Mouse (Mus musculus) large intestine, adult 2 months (tissue): Measurements from ENCODE around the gene Zscan5b. TPM values are rescaled to one million over a fixed set of nuclear protein-coding genes. Genes with fewer than 3 reads are reported as not detected.

Experiments
- DNase-seq: peaks from one replicate; pipeline ENCODE4 v3.0.0-alpha.2; 2012; ENCODE audit warnings: low read depth, low spot score
- WGBS: fragments of 180-500 bp; shearing (Covaris S2); methylation state at CpG from one replicate; pipeline ENCODE4 v1.1.7; 2018; 5-methylcytosine and 5-hydroxymethylcytosine counted together
- polyA plus RNA-seq: library from polyadenylated mRNA; depleted of rRNA; stranded (reverse); fragments of >200 nt; gene quantifications from 2 replicates; pipeline ENCODE4 v1.2.3, GENCODE M21; 2012; rRNA removed

Gene Zscan5b
- polyA plus RNA-seq, 1 experiment, result not detected

DNA sequence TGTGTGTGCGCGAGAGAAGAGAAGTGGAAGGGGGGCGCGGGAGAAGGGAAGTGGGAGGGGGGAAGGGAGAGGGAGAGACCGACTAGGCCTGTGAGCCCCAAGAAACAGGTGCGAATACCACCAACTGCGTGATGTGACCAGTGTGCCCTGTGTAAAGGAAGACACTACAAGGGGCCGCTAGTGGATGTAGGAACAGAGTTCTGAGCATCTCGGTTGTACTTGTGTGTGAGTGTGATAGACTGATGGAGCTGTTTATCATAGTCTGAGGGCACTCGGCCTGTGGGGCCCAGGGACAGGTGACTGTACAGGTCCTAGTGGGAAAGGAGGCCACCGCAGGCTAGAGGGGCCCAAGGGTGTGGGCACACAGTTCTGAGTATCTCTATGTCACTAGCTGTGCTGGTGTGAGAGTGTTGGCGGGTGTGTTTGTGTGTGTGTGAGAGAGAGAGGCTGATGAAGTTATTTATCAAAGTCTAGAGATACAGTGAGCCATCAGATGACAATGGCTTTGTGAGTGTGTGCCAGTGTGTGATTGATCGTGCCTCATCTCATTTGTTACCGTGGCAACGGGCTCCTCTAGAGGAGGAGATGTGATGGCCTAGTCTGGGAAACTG is 64.9 kb downstream of the Zscan5b start:
- WGBS, result 35% methylated on average over 15 of the region's 15 CpGs
- no peak for DNase-seq

Other genes with a start within 250 kb of the Zscan5b start
- not detected in 2 replicates for gene Vmn1r65, start 211.3 kb upstream of the Zscan5b start, polyA plus RNA-seq
- not detected in 2 replicates for gene Nlrp4c, start 177.1 kb upstream of the Zscan5b start, polyA plus RNA-seq
- 33.6 and 45.2 TPM in 2 replicates for gene Zfp787, start 66.3 kb upstream of the Zscan5b start, polyA plus RNA-seq
- gene Zfp444, start 50.1 kb upstream of the Zscan5b start, polyA plus RNA-seq, result 15.1 and 17.8 TPM in 2 replicates
- 0.15 TPM in 1 of 2 replicates, not detected in the other for gene Galp, start 25.2 kb upstream of the Zscan5b start, polyA plus RNA-seq
- 0.31 and 0.45 TPM in 2 replicates for gene Epp13, start 30.4 kb downstream of the Zscan5b start, polyA plus RNA-seq
- gene Zfp667, start 64.3 kb downstream of the Zscan5b start, polyA plus RNA-seq, result 0.19 and 0.31 TPM in 2 replicates
- 0.09 and 0.12 TPM in 2 replicates for gene Zfp583, start 109.0 kb downstream of the Zscan5b start, polyA plus RNA-seq
- 0.07 TPM in 1 of 2 replicates, not detected in the other for gene Gm3854, start 121.5 kb downstream of the Zscan5b start, polyA plus RNA-seq
- 0.10 and 0.23 TPM in 2 replicates for gene Zfp78, start 141.0 kb downstream of the Zscan5b start, polyA plus RNA-seq
- 0.60 and 0.86 TPM in 2 replicates for gene Zfp28, start 161.0 kb downstream of the Zscan5b start, polyA plus RNA-seq
- not detected in 2 replicates for gene Smim17, start 176.4 kb downstream of the Zscan5b start, polyA plus RNA-seq
- gene Gm20715, start 188.0 kb downstream of the Zscan5b start, polyA plus RNA-seq, result not detected in 2 replicates
- not detected in 2 replicates for gene Olfr1344, start 216.4 kb downstream of the Zscan5b start, polyA plus RNA-seq
- gene Olfr1336, start 233.9 kb downstream of the Zscan5b start, polyA plus RNA-seq, result not detected in 2 replicates
- not detected in 2 replicates for gene Olfr1346, start 244.8 kb downstream of the Zscan5b start, polyA plus RNA-seq